Mouse (Mus musculus): Measurements from ENCODE around the gene Olfr552.

DNA sequence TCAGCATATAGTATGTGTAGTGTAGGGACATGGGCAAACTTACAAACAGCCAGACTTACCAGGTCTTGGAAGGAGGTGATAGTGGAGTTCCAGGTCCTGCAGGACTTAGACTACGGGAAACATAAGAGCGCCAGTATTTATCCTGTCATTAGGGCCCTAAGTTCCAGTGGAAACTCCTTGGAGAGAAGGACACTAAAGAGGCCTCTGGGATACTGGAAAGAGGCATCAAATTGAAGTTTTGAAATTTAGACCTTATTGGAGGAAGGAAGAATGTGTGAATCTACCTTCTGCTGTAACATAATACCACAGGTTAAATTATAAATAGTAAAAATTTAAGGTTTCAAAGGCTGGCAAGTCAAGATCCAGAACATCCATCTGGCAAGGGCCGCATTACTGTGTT lies 5.8 kb upstream of the Olfr552 start, which contains the start of gene Olfr551:
- TF ChIP-seq POLR2A (IDR thresholded peaks at IDR 0.05; ENCODE audit: control insufficient read depth, extremely low read depth, insufficient read depth, low read length, poor library complexity) (no peak), CTCF (IDR thresholded peaks at IDR 0.05; ENCODE audit: borderline replicate concordance, control insufficient read depth, extremely low read depth, insufficient read depth, low read length, poor library complexity) (no peak)

All from thymus, adult 2 months (tissue).